Mouse (Mus musculus) c-Kit-positive CD71-negative TER-119-negative erythroid progenitor cells, embryonic 14.5 days (primary cell): ENCODE data around the gene Tfec.

Source experiments
- DNase-seq: peaks from one replicate; pipeline ENCODE4 v3.0.0-alpha.2; 2013; ENCODE audit warnings: low read depth

Tfec gene

DNA sequence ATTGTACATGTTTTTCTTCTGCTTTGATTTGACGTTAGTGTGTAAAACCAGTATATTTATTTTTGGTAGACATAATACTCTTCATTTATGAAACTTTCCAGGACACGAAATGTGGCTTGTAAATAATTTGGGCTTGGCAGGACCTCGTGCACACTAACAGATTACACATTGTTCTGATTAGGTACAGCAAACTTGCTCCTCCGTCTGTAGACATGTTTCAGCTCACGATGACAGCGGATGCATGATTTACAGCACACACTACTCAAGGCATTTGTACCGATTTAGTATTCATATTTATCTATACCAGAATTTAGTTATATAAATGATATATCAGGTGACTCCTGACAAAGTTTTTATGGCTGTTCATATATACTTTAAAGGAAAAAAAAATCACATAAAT, 104.2 kb downstream of the Tfec start:
- DNase-seq, result no peak

DNA sequence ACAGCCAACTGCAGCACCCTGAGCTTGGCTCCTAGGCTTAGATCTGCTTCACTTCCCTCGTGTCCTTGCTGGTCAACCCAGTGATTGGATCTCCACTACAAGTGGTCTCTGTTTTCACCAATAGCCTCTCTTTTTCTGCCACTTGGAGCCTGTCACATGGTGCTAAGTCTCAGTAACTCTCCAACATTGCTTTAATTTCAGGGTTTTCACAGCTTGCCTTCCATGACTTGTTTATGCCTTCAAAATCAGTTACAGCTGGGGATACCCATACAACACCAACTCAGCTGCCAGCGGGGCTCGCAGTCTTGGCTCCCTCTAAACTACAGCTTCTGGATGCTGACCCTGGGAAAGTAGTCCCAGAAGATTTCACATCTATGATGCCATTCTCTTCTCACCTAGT, 113.1 kb downstream of the Tfec start:
- no peak for DNase-seq
